Mouse (Mus musculus): ENCODE data around the gene Cdkn2d. TPM values are rescaled to one million over a fixed set of nuclear protein-coding genes. Genes with fewer than 3 reads are reported as not detected.
"Not testable (repeated sequence)": the region's sequence is repeated elsewhere in the genome, so short reads cannot be mapped to it uniquely, and the experiment has no call there.

Cdkn2d gene
- polyA plus RNA-seq, 2 experiments from 2014 or later: 142 to 158 TPM

- no peak for ATAC-seq
Measured at GRCm38 (mm10) chr9:21274336-21274735, 16.9 kb downstream of the Cdkn2d start.

- ATAC-seq: no peak
Measured at GRCm38 (mm10) chr9:21273520-21274228, 17.5 kb downstream of the Cdkn2d start.

DNA sequence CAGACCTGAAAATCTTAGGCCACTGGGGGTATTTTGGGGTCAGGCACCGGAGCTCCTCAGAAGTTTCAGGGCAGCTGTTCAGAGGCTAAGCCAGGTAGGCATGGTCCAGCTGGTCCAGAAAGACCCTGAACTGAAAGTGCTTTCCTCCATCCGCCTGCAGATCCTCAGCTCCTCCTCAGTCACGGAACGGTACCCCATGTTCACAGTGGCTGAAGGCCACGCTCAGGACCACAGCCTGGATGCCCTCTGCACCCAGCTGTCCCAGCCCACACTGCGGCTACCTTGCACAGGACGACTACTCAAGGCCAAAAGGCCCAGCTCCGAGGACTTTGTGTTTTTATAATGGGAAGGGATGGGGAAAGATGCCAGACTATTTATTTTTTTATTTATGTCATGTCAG is 18.1 kb downstream of the Cdkn2d start:
- ATAC-seq: no peak

DNA sequence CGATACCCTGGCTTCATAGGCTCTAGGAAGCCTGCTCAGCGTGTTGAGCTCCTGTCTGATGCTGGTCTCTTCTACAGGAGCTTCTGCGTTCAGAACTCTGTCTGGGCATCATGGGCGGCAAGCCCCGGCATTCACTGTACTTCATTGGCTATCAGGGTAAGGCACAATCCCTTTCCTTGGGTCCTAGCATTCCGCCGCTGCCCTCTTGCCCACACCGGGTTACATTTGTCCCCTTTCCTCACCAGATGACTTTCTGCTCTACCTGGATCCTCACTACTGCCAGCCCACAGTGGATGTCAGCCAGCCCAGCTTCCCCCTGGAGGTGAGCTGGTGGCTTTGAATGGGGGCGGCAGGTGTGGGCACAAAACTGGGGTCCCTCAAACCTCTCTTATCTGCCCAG is 18.8 kb downstream of the Cdkn2d start:
- ATAC-seq: no peak

GRCm38 (mm10) chr9:21269590-21269989 is 21.6 kb downstream of the Cdkn2d start:
- not testable (repeated sequence) for ATAC-seq

GRCm38 (mm10) chr9:21268305-21268704 is 22.9 kb downstream of the Cdkn2d start:
- ATAC-seq: no peak

DNA sequence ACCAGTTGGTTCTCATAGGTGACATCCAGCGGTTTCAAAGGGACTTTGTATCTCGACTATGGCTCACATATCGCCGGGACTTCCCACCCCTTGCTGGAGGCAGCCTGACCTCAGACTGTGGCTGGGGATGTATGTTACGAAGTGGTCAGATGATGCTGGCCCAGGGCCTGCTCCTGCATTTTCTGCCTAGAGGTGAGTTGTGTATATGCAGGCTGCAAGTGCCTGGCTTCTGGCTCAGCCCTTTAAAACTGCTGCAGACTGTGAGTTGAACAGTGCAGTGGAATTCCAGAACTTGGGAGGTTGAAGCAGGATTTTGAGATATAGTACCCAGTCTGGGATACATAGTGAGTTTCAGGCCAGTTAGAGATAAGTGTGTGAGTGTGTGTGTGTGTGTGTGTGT is 24.3 kb downstream of the Cdkn2d start:
- no peak for ATAC-seq

GRCm38 (mm10) chr9:21265611-21266010 is 25.6 kb downstream of the Cdkn2d start:
- ATAC-seq: no peak

- peak; percentile 95 for ATAC-seq
Measured at GRCm38 (mm10) chr9:21265000-21265561, 26.1 kb downstream of the Cdkn2d start, which contains the start of gene Atg4d. Gene Atg4d, plus strand, starts transcription at chr9:21265293.

DNA sequence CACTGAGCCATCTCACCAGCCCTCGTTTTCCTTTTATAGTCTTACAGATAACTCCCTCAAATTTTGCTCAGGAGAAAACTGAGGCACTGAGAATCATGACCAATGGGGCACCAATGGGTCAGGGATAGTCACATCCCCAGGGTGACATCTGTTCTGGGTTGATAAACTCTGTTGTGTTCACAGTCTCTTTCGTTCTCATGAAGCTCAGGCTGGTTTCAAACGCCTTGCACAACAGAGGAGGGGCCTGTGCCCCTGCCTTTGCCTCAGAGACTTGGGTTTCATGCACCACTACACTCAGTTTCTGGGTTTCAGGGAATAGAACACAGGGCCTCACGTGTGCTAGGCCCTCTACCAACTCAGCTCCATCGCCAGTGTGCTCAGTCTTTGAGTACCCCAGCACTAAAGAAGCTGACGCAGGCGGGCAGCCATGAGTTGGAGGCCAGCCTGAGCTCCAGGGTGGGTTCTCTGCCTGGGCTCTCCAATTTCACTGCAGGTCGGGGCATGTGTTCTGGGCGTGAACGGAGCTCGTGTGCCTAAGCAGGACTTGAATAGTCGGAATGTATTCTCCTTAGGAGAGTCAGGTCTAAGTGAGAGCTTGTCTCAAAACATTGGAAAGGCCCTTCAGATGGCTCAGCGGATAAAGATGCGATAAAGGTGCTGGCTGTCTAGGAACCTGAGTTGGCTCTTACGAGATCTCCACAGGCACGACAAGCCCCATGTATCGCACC is 26.8 kb downstream of the Cdkn2d start:
- no peak for ATAC-seq

- ATAC-seq: no peak
Measured at GRCm38 (mm10) chr9:21261831-21262230, 29.4 kb downstream of the Cdkn2d start.

DNA sequence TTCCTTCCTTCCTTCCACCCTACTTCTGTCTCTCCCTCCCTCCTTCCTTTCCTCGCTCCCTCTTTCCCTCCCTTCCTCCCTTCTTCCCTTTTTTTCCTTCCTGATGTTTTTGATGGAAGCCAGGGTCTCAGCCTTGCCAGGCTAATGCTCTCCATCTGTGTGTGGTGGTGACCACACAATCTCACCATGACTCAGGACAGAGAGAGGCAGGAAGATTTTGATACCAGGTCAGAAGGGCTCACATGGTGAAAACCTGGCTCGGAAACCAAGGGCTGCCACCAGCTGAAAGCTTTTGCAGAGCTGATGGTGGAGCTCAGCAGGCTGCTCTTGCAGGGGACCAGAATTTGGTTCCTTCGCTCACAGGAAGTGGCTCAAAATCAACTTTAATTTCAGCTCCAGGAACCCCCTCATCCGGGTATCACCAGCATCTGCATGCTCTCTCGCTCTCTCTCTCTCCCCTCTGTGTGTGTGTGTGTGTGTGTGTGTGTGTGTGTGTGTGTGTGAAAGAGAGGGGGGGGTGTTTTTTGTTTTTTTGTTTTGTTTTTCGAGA is 30.6 kb downstream of the Cdkn2d start:
- ATAC-seq: no peak

DNA sequence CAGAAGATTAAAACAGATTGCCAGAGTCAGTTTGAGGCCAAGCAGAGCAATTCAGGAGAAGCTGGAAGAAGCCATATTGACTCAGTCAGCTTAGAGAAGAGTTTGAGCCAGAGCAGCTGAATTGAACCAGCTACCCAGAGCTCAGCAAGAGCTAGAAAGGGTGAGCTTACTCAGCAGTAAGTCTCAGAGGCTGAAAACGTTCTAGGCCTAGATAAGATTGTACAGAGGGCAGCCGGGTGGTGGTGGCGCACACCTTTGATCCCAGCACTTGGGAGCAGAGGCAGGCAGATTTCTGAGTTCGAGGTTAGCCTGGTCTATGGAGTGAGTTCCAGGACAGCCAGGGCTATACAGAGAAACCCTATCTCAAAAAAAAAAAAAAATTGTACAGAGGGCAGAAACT is 34.9 kb downstream of the Cdkn2d start:
- ATAC-seq: not testable (repeated sequence)

DNA sequence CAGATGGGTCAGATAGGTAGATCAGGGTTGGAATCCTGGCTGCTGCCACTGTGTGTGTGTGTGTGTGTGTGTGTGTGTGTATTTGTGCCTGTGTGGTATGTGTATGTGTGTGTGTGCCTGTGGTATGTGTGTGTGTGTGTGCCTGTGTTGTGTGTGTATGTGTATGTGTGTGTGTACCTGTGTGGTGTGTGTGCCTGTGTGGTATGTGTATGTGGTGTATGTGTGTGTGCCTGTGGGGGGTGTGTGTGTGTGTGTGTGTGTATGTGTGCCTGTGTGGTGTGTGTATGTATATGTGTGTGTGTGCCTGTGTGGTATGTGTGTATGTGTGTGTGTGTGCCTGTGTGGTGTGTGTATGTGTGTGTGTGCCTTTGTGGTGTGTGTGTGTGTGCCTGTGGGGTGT is 36.5 kb downstream of the Cdkn2d start:
- ATAC-seq: no peak

DNA sequence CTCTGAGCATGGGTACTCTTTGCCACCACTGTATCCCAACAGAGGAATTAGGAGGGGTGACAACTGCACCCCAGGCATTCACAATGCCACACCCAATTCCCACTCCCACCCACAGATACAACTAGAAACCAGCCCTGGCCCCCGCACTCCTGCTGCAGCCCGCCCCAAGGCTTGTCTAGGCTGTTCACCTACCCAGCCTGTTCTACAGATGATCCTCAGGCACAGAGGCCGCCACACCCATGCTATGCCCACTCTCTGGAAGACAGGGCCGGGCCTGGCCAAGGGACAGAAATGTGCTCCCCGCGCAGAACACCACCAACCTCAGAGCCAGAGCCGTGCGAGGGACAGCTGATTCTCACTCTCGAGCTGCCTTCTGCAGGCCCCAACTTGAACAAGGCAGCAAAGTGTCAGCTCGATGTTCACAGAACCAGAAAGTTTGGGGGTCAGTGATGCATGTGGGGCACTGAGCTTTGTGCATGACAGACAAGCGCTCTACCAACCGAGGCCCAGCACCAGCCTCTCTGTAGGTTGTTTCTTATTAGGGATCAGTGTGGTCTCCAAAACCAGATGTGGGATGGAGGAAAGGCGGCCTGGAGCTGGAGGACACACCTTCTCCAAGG is 40.0 kb downstream of the Cdkn2d start:
- no peak for ATAC-seq

- ATAC-seq: no peak
Measured at GRCm38 (mm10) chr9:21250509-21250908, 40.7 kb downstream of the Cdkn2d start.

DNA sequence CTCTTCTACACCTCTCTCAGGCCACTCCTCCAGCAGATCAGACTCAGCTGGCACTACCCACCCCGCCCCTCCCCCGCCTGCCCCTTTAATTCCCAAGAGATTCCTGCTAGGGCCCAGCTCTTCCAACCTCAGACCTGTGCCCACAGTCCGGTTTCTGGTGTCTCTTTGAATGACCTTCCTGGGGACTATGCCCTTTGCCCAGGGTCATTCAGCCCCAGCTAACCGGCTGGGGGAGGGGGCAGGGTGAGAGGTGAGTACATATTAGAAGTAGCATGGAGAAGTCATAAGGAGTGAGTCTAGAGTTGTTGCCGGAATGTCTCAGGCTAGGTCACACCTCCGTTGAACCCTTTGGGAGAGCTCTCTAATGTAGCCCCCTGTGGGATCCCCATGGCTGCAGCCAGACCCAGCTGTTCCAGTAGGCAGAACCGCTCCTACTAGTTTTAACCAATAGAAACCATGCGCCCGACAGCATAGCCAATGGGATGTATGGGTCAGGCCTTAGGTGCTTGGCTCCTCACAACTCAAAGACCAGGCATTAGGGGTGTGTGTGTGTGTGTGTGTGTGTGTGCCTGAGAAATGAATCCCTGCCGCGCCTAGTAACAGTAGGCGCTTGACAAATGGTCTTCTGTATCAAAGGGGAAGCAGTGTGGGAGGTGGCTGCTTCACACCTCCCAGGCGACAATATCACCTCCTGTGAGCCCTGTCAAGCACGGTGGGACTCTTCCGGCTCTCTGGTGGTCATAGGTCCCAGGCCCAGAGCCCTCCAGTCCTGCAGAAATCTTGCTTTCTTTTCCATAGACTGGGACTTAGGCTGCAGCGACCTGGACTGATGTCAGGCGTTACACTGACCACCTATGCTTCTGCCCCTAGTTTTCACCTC is 41.3 kb downstream of the Cdkn2d start:
- no peak for ATAC-seq

GRCm38 (mm10) chr9:21248326-21248725 is 42.9 kb downstream of the Cdkn2d start, which contains the start of gene S1pr5:
Gene S1pr5, minus strand, starts transcription at chr9:21248443.
- no peak for ATAC-seq

GRCm38 (mm10) chr9:21246342-21246741 is 44.9 kb downstream of the Cdkn2d start:
- ATAC-seq: no peak

GRCm38 (mm10) chr9:21245113-21245487 is 46.1 kb downstream of the Cdkn2d start:
- ATAC-seq: no peak

GRCm38 (mm10) chr9:21244428-21245112 is 46.6 kb downstream of the Cdkn2d start:
- no peak for ATAC-seq

Measured in activated CD4-positive, CD25-positive, alpha-beta regulatory T cell, adult 4 months (primary cell).